Mouse (Mus musculus) left cerebral cortex, postnatal 14 days (tissue): Measurements from ENCODE around the gene Btbd6. TPM values are rescaled to one million over a fixed set of nuclear protein-coding genes. Genes with fewer than 3 reads are reported as not detected.

Source experiments
- DNase-seq, 2 experiments: peaks; one replicate each; pipeline ENCODE4 v3.0.0; 2021 to 2022; ENCODE audit warnings: low spot score in 2 of 2, mixed read lengths in 1 of 2
- intact Hi-C: fragments of 180-260 bp; cut with DNase I; formaldehyde crosslinking; loops from one replicate; pipeline ENCODE4 v1.15.1; 2025
- total RNA-seq, 2 experiments: library from RNA; stranded (reverse); gene quantifications; 2 replicates each; pipeline ENCODE4 v1.2.3; 2021

Btbd6 gene
- total RNA-seq, 2 experiments from 2014 or later: 54.4 to 55.9 TPM

DNA sequence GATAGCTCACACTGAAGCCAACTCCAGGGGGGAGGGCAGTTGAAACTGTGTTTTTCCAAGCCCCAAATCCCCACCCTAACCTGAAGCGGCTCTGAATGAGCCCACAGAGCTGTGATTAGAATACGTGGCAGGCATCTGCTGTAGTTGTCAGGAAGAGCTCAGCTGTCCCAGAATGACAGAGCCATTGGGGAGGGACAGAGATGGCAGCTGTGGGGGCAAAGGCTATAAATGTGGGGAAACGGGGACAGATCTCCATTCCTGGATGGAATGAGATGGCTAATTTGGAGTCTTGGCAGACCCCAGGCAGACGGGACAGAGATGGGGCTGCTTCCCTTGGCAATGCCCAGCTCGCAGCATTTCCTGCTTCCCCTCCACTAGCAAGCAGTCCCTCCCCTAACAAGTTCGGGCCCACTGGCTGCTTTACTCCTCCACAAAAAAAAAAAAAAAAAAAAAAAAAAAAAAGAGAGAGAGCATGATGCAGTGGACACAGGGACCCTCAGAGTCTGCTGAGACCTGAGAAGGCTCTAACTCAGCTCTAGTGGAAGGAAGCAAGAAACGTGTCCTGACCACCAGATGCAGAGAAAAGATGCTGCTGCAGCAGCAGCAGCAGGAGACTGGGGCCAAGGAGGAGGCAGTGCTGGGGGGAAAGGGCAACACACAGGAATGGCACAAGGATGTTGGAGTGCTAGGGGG lies 25.0 kb upstream of the Btbd6 start:
- intact Hi-C loops: no loop called here
- no peak for DNase-seq

DNA sequence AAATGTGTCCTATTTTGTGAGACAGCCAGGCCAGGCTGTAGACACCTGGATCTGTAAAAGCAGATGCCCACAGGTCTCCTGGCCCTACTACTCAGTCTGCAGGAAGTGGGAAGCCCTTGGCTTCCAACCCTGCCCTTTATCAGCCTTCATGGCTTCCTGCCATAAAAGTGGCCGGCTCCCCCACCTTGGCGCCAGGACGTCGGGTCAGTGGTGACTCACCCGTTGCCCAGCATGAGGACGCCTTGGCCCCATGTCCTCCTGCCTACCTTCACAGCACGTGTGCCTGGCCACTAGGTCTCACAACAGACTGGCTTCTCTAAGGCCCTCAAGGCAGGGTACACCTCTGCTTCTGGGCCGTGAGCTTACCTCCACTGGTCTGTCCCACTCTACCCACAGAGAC lies 23.8 kb upstream of the Btbd6 start:
- no peak for DNase-seq
- intact Hi-C loops: no loop called here

DNA sequence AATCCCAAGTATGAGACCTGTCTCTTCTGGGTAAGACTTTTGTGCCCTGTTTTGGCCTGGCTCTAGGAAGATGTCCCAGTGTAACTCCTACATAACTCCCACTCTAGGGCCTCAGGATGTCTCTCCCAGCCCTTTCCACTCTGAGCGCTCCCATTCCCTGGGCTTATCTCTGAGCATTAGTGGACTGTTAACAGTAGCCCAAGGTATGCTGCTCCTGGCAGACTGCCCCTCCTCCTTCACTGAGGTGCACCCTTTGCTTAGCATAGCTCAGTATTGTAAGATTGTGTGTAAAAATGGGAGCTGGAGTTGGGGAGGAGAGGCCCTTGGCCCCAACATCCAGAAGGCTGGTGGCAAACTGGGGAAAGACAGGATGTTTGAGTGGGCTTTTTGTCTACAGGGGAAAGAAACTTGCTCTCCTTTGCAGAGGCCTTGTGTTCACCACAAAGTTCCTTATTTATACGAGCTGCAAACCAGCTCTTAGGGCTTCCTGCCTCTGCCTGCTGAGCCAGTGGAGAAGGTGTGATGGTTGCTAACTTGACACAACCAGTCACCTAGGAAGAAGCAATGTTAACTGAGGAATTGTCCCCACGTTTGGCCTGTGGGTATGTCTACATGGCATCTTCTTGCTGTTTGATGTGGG lies 23.2 kb upstream of the Btbd6 start:
- DNase-seq: no peak
- intact Hi-C loops: no loop called here

DNA sequence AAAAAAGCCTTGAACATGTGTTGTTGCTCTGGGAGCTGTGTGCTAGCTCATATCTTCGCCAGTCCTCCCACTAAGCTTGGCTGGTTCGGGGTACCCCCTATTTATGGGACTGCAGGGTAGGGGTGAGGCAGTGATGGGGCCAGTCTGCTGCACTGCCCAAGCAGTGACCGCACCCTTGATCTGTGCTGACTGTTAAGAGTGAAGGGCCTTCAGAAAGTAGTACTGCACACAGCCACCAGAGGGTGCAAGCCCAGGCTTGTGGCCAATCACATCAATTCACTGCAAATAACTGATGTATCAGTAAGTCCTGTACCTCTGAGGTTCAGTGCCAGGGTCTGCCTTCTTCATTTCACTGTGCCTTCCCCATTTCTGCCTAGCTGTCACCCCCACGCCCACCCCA lies 20.5 kb upstream of the Btbd6 start:
- peak; percentile 78 to 79 for DNase-seq
- intact Hi-C loops: no loop called here

DNA sequence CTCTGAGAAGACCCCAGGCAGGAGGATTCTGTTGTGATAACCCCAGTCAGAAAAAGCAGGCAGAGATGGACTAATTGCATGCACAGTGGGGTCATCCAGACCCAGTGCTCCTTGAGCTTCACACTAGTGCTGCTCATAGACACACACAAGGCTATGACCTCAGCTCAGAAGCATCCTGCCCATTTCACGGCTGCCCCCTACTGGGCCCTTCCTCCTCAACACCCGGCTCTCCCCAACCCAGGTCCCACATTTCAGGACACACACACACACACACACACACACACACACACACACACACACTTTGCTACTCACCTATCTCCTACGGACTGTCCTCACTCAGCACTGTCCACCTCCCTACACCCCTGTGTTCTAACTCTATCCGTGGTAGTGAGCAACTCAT lies 18.0 kb upstream of the Btbd6 start:
- intact Hi-C loops: no loop called here
- peak; percentile 28 to 60 for DNase-seq

DNA sequence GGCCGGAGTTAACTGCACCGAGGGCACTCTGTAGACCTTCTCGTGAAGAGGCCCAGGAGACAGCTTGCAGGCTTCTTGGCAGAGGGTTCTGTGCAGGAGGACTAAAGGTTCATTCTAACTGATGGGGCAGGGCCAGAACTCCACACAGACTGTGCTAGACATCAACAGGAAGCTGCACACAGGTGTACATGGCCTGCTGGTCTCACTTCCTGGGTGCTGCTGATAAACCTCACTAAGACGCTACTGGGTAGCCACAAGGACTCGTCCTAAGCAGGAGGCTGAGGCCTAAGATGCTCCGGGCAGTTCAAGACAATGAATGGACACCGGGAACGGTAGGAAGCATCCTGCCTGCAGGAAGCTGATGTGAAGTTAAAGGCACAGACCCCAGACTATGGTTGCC lies 16.9 kb upstream of the Btbd6 start:
- intact Hi-C loops: no loop called here
- no peak for DNase-seq

DNA sequence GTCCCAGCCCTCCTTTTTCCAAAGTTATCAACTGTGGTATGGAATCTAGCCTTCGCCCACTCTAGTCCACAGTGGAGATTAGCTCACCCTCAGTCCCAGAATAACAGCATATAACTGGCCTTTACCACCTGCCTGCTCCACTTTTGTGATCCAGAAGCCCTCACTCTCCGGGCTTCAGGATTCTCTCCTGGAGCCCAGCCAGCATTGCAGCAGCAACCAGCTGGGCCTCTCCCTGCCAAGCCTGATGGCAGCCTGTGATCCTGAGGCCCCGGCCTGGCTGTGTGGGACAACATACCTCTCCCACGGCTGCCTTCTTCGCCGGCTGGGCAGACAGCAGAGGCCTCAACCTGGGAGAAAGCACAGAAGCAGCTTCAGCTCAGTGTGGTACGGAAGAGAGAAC lies 14.9 kb upstream of the Btbd6 start:
- DNase-seq: no peak
- intact Hi-C loops: no loop called here

DNA sequence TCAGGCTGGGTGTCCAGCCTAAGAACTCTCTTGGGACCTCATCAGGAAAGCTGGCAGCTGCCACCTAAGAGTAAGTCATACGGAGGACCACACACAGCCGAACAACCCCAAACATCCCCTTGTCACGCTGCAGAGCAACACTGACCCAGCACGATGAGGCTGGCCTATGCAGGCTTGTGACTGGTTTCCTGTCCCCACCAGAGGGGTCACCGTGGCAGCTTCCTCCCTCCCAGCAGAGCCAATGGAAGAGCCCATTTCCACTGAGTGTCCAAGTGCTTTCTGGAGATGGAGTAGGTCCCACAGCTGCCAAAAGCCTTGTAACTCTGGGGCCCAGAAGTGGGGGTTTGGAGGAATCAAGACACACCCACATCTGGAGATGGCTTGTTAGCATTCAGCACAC lies 14.4 kb upstream of the Btbd6 start:
- DNase-seq: no peak
- intact Hi-C loops: no loop called here

DNA sequence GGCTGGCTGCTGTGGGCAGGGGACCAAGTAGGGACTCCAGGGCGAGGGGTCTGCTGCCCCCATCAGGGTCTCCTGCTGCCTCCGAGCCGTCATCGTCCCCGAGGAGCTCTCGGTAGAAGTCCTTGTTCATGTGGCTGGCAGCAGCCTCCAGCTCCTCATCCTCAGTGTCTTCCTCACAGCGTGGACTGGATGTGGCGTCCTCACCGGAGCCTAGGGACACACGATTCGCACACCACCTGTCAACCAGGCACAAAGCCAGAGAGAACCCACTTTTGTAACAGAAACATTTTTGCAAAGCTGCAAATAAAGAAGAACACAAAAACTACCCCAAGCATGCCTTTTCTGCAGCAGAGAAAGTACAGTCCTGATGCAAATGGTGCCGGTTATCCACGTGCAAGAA lies 10.5 kb upstream of the Btbd6 start:
- intact Hi-C loops: no loop called here

DNA sequence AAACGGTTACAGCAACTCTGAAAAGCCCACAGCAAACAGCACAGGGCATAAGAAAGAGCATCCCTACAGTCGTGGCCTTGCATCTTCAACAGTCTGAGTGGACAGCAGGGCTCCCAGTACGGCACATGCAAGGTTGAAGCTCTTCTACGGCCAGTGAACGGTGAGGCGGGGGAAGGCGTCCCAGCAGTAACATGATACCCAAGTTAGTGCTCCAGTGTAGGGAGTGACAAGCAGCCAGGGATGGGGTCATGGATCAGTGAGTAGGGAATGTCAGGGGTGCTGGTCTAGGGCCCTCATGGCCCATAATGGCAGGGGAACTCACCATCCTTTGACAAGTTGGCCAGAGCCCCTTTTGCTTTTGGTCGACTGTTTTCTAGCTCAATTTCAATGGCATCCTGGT lies 7.3 kb upstream of the Btbd6 start:
- DNase-seq: no peak
- intact Hi-C loops: no loop called here

More for the DNA sequence above, 10.5 kb upstream of the Btbd6 start:
- DNase-seq: no peak

DNA sequence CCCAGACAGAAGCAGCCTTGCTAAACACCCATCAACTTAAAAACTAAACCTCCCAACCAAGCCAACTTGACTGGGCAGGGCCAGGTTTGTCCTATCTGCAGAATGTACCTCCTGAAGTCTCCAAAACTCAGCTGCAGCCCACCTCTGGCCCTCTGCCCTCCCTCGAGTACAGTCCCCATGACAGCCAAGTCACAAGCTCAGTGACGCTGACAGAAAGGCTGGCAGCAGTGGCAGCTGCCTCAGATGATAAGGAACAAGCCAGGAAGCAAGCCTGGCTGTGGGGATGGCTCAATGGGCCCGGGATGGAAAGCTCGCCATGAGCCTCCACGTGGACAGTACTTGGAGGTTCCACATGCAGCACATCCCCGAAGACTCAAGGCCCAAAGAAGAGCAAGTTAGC lies 6.7 kb upstream of the Btbd6 start:
- DNase-seq: no peak
- intact Hi-C loops: no loop called here

DNA sequence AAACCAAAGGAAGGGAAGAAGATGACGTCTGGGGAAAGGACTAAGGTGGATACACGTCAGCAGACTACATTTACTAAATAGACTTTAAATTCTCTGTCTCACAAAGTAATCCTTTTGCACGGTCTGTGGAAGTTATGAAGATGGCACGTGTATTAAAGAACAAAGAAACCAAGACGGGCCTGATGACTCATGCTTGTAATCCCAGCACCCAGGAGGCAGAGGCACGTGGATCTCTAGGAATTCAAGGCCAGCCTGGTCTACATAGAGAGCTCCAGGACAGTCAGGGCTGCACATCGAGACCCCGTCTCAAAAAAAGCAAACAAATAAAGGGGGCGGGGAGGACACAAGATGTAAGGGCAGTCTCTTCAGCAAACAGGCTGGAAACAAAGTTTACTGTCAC lies 1.5 kb upstream of the Btbd6 start:
- intact Hi-C loops: no loop called here
- DNase-seq: no peak

DNA sequence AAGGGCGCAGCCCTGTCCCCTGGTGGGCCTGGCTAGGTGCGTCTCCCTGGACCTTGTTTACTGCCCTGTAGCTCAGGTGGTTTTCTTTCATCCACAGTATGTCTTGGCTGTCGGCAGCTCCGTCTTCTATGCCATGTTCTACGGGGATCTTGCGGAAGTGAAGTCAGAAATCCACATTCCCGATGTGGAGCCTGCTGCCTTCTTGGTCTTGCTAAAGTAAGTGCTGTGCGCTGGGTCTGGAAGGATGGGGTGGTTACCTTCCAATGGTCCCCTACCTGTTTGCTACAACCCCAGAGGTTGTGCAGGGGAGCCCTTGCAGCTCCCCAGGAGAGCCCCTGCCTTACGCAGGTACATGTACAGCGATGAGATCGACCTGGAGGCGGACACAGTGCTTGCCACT lies 874 bp downstream of the Btbd6 start:
- intact Hi-C loops: no loop called here
- DNase-seq: peak in 1 of 2 experiments; percentile 27

DNA sequence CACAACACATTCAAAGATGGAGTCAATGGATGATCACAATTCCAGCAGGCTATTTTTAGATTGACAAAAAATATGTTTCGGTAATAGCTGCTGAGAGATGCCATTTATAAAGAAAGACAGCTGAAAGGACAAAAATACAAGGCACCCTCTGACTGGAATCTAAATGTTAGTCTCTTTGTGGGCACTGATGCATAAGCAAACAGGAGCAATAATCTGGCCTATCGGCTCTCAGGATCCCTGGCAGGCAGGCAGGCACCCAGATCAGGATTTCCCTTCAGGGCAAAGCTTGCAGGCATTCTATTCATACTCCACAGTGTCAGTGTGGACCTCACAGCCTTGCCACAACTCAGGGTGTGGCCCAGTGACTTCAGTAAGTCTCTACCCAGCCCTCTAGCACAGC lies 5.7 kb downstream of the Btbd6 start:
- intact Hi-C loops: no loop called here
- no peak for DNase-seq

DNA sequence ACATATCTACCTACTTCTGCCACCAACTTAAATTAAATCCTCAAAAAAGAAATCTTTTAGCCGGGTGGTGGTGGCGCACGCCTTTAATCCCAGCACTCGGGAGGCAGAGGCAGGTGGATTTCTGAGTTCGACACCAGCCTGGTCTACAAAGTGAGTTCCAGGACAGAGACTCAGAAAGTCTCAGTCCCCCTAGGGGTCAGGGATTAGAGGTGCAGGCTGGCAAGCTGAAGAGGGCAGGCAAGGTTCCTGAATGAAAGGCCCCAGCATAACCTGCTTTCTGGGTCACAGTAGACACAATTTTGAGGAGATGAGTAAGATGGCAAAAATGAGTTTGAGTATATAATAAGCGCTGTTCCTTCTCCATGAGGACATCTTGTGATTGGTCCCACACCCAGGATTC lies 9.1 kb downstream of the Btbd6 start:
- intact Hi-C loops: no loop called here
- DNase-seq: no peak

DNA sequence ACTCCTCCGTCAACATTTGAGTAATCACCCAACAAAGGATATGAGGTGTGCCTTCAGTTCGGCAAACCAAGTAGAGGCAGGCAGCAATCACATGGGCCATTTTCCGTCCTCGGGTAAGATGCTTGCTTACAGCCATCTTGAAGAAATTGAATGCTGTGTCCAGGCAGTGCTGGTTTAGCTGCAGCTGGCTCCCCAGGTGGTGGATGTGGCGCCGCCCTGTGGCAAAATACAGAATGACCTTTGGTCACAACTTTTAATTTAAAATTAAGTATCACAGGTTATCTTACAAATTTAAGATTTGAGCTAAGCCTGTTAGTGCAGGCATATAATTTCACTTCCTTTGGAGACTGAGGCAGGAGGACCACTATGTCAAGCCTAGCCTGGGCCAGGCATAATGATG lies 11.6 kb downstream of the Btbd6 start:
- no peak for DNase-seq
- intact Hi-C loops: no loop called here

DNA sequence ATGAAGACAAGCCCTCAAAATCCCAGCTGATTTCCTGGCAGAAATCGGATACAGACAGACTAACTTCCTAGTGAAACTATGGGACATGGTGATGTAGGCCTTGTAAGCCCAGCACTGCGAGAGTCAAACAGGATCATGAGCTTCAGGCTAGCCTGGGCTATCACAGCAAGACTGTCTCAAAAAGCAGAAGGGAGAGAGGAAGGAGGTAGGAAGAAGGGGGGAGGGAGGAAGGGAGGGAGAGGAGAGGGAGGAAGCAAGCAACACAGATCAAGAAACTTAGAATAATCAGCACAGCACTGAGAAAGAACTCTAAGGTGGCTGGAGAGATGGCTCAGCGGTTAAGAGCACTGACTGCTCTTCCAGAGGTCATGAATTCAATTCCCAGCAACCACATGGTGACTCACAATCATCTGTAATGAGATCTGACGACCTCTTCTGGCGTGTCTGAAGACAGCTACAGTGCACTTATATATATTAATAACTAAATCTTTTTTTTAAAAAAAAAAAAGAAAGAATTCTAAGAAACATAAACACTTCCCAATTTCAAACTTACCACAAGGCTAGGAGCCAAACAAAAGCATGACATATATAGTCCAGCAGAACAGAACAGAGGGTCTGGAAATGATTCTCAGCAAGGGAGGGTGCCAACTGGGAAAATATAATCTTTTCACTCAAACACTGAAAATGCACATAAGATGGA lies 14.6 kb downstream of the Btbd6 start:
- intact Hi-C loops: no loop called here
- no peak for DNase-seq

DNA sequence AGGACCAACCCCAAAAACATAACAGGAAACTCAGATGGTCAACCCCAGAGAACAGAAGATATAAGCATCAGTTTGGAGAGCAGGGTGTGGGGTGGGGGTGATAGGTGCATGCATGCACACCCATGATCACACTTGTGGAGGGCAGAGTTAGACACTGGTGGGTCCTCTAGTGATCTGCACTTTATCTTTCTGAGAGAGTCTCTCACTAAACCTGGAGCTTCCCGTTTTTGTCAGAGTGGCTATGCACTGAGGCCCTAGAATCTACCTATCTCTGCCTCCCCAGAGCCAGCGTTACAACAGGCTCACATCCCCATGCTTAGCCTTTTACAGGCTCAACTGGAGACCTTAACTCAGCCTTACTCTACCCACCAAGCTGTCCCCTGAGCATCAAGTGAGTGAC lies 15.2 kb downstream of the Btbd6 start:
- intact Hi-C loops: no loop called here
- DNase-seq: no peak

DNA sequence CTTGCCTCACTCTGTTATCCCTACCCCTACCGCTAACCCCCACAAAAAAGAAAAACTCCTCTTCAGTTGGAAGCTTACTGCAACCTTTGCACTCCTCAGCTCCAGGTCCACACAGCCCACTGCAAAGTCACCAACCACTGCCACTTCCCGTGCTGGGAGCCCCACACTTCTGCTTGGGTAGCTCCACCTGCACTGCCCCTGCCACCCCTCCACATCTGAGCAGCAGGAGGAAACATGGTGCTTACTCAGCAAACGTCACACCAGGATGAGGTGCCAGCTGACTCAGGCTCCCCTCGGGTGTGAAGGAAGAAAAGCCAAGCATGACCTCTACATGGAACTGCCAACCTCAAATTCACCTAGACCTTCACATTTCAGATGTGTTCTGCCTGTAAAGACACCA lies 17.9 kb downstream of the Btbd6 start:
- intact Hi-C loops: no loop called here
- no peak for DNase-seq

DNA sequence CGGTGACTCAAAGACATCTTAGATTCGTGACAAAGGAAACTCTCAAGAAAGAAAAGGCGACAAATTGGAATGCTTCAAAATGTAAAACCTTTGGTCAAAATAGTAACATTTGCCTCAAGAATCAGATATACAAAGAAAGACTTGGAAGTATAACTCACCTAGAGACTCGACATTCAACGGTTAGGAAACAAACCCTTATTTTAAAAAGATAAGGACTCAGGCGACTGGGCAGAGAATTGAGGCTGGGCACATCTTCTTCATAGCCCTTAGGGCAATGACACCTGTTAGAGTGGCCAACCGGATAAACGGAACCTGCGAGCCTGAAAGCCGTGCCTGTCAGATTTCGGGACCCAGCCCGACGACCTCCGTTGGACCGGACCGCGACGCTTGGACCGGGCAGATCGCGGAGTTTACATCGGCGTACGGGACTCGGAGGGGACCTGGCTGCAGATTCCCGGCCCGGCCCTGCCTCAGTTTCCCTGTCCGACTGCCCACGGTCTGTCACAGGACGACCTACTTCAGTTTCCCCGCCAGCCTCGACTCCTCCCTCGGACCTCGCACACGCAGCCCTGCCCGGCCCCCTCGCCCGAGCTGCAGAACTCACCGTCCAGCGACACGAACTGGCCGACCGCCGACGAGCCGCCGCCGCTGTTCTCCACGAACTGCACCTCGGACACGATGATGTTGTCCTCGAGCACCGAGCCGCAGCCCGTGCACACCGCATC lies 23.4 kb downstream of the Btbd6 start:
- intact Hi-C loops: no loop called here
- DNase-seq: peak in 1 of 2 experiments; percentile 36
